Mouse (Mus musculus) heart, adult 8-10 months (tissue): ENCODE data around the gene Fhad1. TPM values are rescaled to one million over a fixed set of nuclear protein-coding genes. Genes with fewer than 3 reads are reported as not detected.

Experiments
- DNase-seq: peaks from one replicate; pipeline ENCODE4 v3.0.0; 2022; ENCODE audit warnings: low spot score
- total RNA-seq, 4 experiments: library from RNA; stranded (reverse); gene quantifications; 2 replicates each; pipeline ENCODE4 v1.2.4; 2022

The Fhad1 gene
- total RNA-seq, 4 experiments from 2014 or later: 0.26 to 0.41 (median 0.35) TPM

- DNase-seq: no peak
Measured at GRCm38 (mm10) chr4:141864506-141864905, 150.4 kb downstream of the Fhad1 start.

- DNase-seq: no peak
Measured at GRCm38 (mm10) chr4:141863726-141864280, 151.1 kb downstream of the Fhad1 start.

- no peak for DNase-seq
Measured at GRCm38 (mm10) chr4:141862867-141863266, 152.0 kb downstream of the Fhad1 start.

GRCm38 (mm10) chr4:141861591-141862295, 153.1 kb downstream of the Fhad1 start:
- DNase-seq: no peak

- no peak for DNase-seq
Measured at GRCm38 (mm10) chr4:141860246-141860841, 154.5 kb downstream of the Fhad1 start.

GRCm38 (mm10) chr4:141859351-141859750, 155.5 kb downstream of the Fhad1 start:
- no peak for DNase-seq

GRCm38 (mm10) chr4:141858501-141858900, 156.4 kb downstream of the Fhad1 start:
- peak; percentile 33 for DNase-seq

GRCm38 (mm10) chr4:141857422-141857930, 157.4 kb downstream of the Fhad1 start:
- DNase-seq: peak; percentile 77

- no peak for DNase-seq
Measured at GRCm38 (mm10) chr4:141853437-141853836, 161.4 kb downstream of the Fhad1 start.

- no peak for DNase-seq
Measured at GRCm38 (mm10) chr4:141845999-141846398, 168.9 kb downstream of the Fhad1 start, which contains the start of gene Ctrc. TSS of gene Ctrc (minus strand) at chr4:141846359.

Other genes with a start within 250 kb of the Fhad1 start
- gene Dnajc16, start 224.2 kb downstream of the Fhad1 start, total RNA-seq: 10 to 100 TPM; 23.2 to 28.7 (median 25.0) TPM
- 10 to 100 TPM in 2 of 4 experiments, 1 to 10 TPM in 2; 7.9 to 10.7 (median 10.0) TPM for gene Casp9, start 221.5 kb downstream of the Fhad1 start, total RNA-seq
- 1 to 10 TPM in 1 of 4 experiments, not detected in 3; 1.0 TPM for gene Cela2a, start 188.9 kb downstream of the Fhad1 start, total RNA-seq
- not detected for gene Ctrc, start 168.7 kb downstream of the Fhad1 start, total RNA-seq
- gene Efhd2, start 140.2 kb downstream of the Fhad1 start, total RNA-seq: 10 to 100 TPM; 18.1 to 21.4 (median 19.6) TPM
- gene Tmem51, start 69.2 kb upstream of the Fhad1 start, total RNA-seq: 1 to 10 TPM; 4.4 to 5.4 (median 4.7) TPM
- 1 to 10 TPM; 2.9 to 4.0 (median 3.5) TPM for gene Kazn, start 224.3 kb upstream of the Fhad1 start, total RNA-seq